Mouse (Mus musculus) CH12.LX (cell line): ENCODE measurements around the gene Mtr. TPM values are rescaled to one million over a fixed set of nuclear protein-coding genes. Genes with fewer than 3 reads are reported as not detected.

Experiments used
- DNase-seq: peaks from one replicate; pipeline ENCODE4 v3.0.0-alpha.2; 2013; ENCODE audit errors: extremely low read depth
- H3K27ac ChIP-seq: 2 replicates; pipeline ENCODE4 v1.5.1; 2012; ENCODE audit warnings: low read depth, mild to moderate bottlenecking, control low read depth, moderate library complexity; ENCODE audit not compliant: insufficient read depth
- H3K27me3 ChIP-seq: replicated peaks from 2 replicates; pipeline ENCODE3; 2012; ENCODE audit warnings: inconsistent platforms
- H3K36me3 ChIP-seq, 2 experiments: replicated peaks in 1 of 2; 2 replicates each; pipeline versions ENCODE3 to v1.6.1; 2012; ENCODE audit warnings: inconsistent platforms in 1 of 2, low read length in 1 of 2, mild to moderate bottlenecking in 1 of 2, mixed read lengths in 1 of 2, moderate library complexity in 1 of 2; ENCODE audit not compliant: control insufficient read depth in 1 of 2, insufficient read depth in 1 of 2
- H3K4me1 ChIP-seq, 2 experiments: 2 replicates each; pipeline ENCODE4 v1.6.1; 2012; ENCODE audit warnings: inconsistent platforms in 1 of 2, moderate library complexity in 1 of 2; ENCODE audit not compliant: insufficient read depth in 2 of 2, control insufficient read depth in 1 of 2
- H3K4me2 ChIP-seq: 2 replicates; pipeline ENCODE4 v1.6.1; 2012; ENCODE audit warnings: low read depth, mild to moderate bottlenecking, control low read depth; ENCODE audit not compliant: poor library complexity, insufficient read depth, severe bottlenecking
- H3K4me3 ChIP-seq, 3 experiments: fragments of 150-350 bp in 1 of 3; sonication (generic) in 1 of 3; replicated peaks in 1 of 3; 2 replicates each; pipeline versions ENCODE3 to v1.5.1; 2011 to 2012; ENCODE audit warnings: low read depth in 2 of 3, low read length in 2 of 3, mild to moderate bottlenecking in 2 of 3, moderate library complexity in 2 of 3, control low read depth in 1 of 3, improper control_type of control experiment in 1 of 3, inconsistent platforms in 1 of 3, mixed read lengths in 1 of 3; ENCODE audit not compliant: poor library complexity in 1 of 3
- H3K79me2 ChIP-seq: replicated peaks from 2 replicates; pipeline ENCODE4 v1.6.1; 2012; ENCODE audit warnings: mild to moderate bottlenecking, moderate library complexity; ENCODE audit not compliant: control insufficient read depth, poor library complexity, insufficient read depth, severe bottlenecking; ENCODE audit errors: extremely low read depth
- H3K9ac ChIP-seq: 2 replicates; pipeline ENCODE4 v1.6.1; 2012; ENCODE audit warnings: low read depth, mild to moderate bottlenecking, control low read depth, moderate library complexity; ENCODE audit not compliant: insufficient read depth
- H3K9me3 ChIP-seq: replicated peaks from 2 replicates; pipeline ENCODE3; 2012; ENCODE audit warnings: low read length, inconsistent platforms, mixed read lengths
- CHD2 ChIP-seq: IDR thresholded peaks from 2 replicates; pipeline ENCODE4 v1.6.1; 2011; ENCODE audit warnings: low read length, improper control_type of control experiment
- CTCF ChIP-seq, 2 experiments: IDR thresholded peaks in 1 of 2; conservative IDR thresholded peaks in 1 of 2; 2 replicates each; pipeline ENCODE4 v1.5.1; 2011 to 2012; ENCODE audit warnings: low read depth in 2 of 2, low read length in 2 of 2, improper control_type of control experiment in 1 of 2, inconsistent platforms in 1 of 2, mild to moderate bottlenecking in 1 of 2, moderate library complexity in 1 of 2
- ELF1 ChIP-seq: IDR thresholded peaks from 2 replicates; pipeline ENCODE4 v1.6.1; 2014; ENCODE audit warnings: low read depth, mild to moderate bottlenecking, inconsistent platforms, low read length, improper control_type of control experiment
- ETS1 ChIP-seq: conservative IDR thresholded peaks from 2 replicates; pipeline ENCODE4 v1.6.1; 2012; ENCODE audit warnings: low read depth, mild to moderate bottlenecking, inconsistent platforms, low read length, improper control_type of control experiment, moderate library complexity
- HCFC1 ChIP-seq: IDR thresholded peaks from 2 replicates; pipeline ENCODE4 v1.6.1; 2012; ENCODE audit warnings: low read depth, mild to moderate bottlenecking, inconsistent platforms, low read length, improper control_type of control experiment
- IRF4 ChIP-seq: IDR thresholded peaks from 2 replicates; pipeline ENCODE4 v1.6.1; 2014; ENCODE audit warnings: low read depth, mild to moderate bottlenecking, inconsistent platforms, low read length, improper control_type of control experiment
- JUN ChIP-seq: IDR thresholded peaks from 2 replicates; pipeline ENCODE4 v1.6.1; 2011; ENCODE audit warnings: low read depth, mild to moderate bottlenecking, low read length, improper control_type of control experiment, moderate library complexity; ENCODE audit not compliant: insufficient read depth
- KAT2A ChIP-seq: IDR thresholded peaks from 2 replicates; pipeline ENCODE4 v1.6.1; 2012; ENCODE audit warnings: low read length, improper control_type of control experiment, inconsistent platforms; ENCODE audit not compliant: insufficient replicate concordance
- MAFK ChIP-seq: IDR thresholded peaks from 2 replicates; pipeline ENCODE4 v1.6.1; 2011; ENCODE audit warnings: low read length, improper control_type of control experiment; ENCODE audit not compliant: insufficient replicate concordance
- MAZ ChIP-seq: IDR thresholded peaks from 2 replicates; pipeline ENCODE4 v1.6.1; 2012; ENCODE audit warnings: low read depth, mild to moderate bottlenecking, inconsistent platforms, low read length, improper control_type of control experiment, moderate library complexity
- MXI1 ChIP-seq: IDR thresholded peaks from 2 replicates; pipeline ENCODE4 v1.6.1; 2011; ENCODE audit warnings: mild to moderate bottlenecking, low read depth, low read length, improper control_type of control experiment
- MYC ChIP-seq: IDR thresholded peaks from 2 replicates; pipeline ENCODE4 v1.6.1; 2011; ENCODE audit warnings: low read depth, mild to moderate bottlenecking, improper control_type of control experiment, low read length
- NELFE ChIP-seq: IDR thresholded peaks from 2 replicates; pipeline ENCODE4 v1.6.1; 2011; ENCODE audit warnings: low read depth, low read length, improper control_type of control experiment
- PAX5 ChIP-seq: IDR thresholded peaks from 2 replicates; pipeline ENCODE4 v1.6.1; 2012; ENCODE audit warnings: low read length, inconsistent platforms, mixed read lengths
- RAD21 ChIP-seq: IDR thresholded peaks from 2 replicates; pipeline ENCODE4 v1.6.1; 2011; ENCODE audit warnings: low read depth, mild to moderate bottlenecking, low read length, improper control_type of control experiment, moderate library complexity
- RCOR1 ChIP-seq: conservative IDR thresholded peaks from 2 replicates; pipeline ENCODE4 v1.6.1; 2012; ENCODE audit warnings: low read depth, mild to moderate bottlenecking, inconsistent platforms, low read length, improper control_type of control experiment
- SMC3 ChIP-seq: IDR thresholded peaks from 2 replicates; pipeline ENCODE4 v1.6.1; 2011; ENCODE audit warnings: low read depth, low read length, improper control_type of control experiment
- TCF12 ChIP-seq: IDR thresholded peaks from 2 replicates; pipeline ENCODE4 v1.6.1; 2014; ENCODE audit warnings: low read depth, mild to moderate bottlenecking, inconsistent platforms, low read length, improper control_type of control experiment
- USF1 ChIP-seq: IDR thresholded peaks from 2 replicates; pipeline ENCODE4 v1.6.1; 2014; ENCODE audit warnings: low read depth, mild to moderate bottlenecking, inconsistent platforms, low read length, improper control_type of control experiment
- ZC3H11A ChIP-seq: IDR thresholded peaks from 2 replicates; pipeline ENCODE4 v1.6.1; 2012; ENCODE audit warnings: low read depth, mild to moderate bottlenecking, inconsistent platforms, low read length, improper control_type of control experiment
- ZKSCAN1 ChIP-seq: IDR thresholded peaks from 2 replicates; pipeline ENCODE4 v1.6.1; 2012; ENCODE audit warnings: low read depth, inconsistent platforms, low read length, improper control_type of control experiment, borderline replicate concordance
- ZMIZ1 ChIP-seq: IDR thresholded peaks from 2 replicates; pipeline ENCODE4 v1.6.1; 2012; ENCODE audit warnings: low read depth, mild to moderate bottlenecking, inconsistent platforms, low read length, improper control_type of control experiment
- ZNF384 ChIP-seq: IDR thresholded peaks from 2 replicates; pipeline ENCODE4 v1.6.1; 2012; ENCODE audit warnings: low read depth, low read length, improper control_type of control experiment, inconsistent platforms
- dilution Hi-C: fragments of 300-500 bp; cut with MboI; formaldehyde crosslinking; loops from 2 replicates; pipeline ENCODE4 v1.14.3; 2020; ENCODE audit warnings: low sequenced_read_pairs; ENCODE audit not compliant: extremely low pct_unique_long_range_greater_than_20kb, extremely low pct_ligation_motif_present
- in situ Hi-C: fragments of 300-500 bp; cut with MboI; formaldehyde crosslinking; loops from 3 replicates; pipeline ENCODE4 v1.14.3; 2019; ENCODE audit warnings: low sequenced_read_pairs, low pct_ligation_motif_present, low pct_unique_long_range_greater_than_20kb, mixed read lengths
- polyA plus RNA-seq: library from polyadenylated mRNA; unstranded; fragments of >175 nt; gene quantifications from 2 replicates; pipeline ENCODE4 v1.2.1, GENCODE M21; 2012; ENCODE audit warnings: low read depth; ENCODE audit not compliant: insufficient read length
- total RNA-seq, 2 experiments: library from RNA; depleted of rRNA; stranded (reverse); fragments of 300-350 nt in 1 of 2; fragments of >200 nt in 1 of 2; gene quantifications; 2 replicates each; pipeline ENCODE4 v1.2.3; 2012 to 2014

Mtr gene
- total and polyA plus RNA-seq, 3 experiments = 13.2 to 28.6 (median 22.0) TPM

- 0 out of 4 replicates have a peak, but pooled peaks cover 0 to 3% of the 10 kb centered on the region in 2 experiments for H3K4me1 ChIP-seq
- H3K27ac ChIP-seq = no peak overlapping the region
- no peaks in the 10 kb centered on the region for H3K9me3 ChIP-seq
- no peak for DNase-seq
- dilution Hi-C loops = no loop called here
- TF ChIP-seq NELFE (no peak), ZC3H11A (no peak), JUN (no peak), TCF12 (no peak), PAX5 (no peak), HCFC1 (no peak), ZNF384 (no peak), CTCF (conservative IDR thresholded peaks at IDR 0.05 in 1 of 2, IDR thresholded peaks at IDR 0.05 in 1 of 2; ENCODE audit: low read depth in 2 of 2, low read length in 2 of 2) (no peak), MAZ (no peak), MYC (no peak), IRF4 (no peak), MXI1 (no peak), SMC3 (no peak), ZMIZ1 (no peak)
- no peak overlapping the region for H3K4me3 ChIP-seq
- no peaks in the 10 kb centered on the region for H3K36me3 ChIP-seq
- no peaks in the 10 kb centered on the region for H3K79me2 ChIP-seq
- H3K27me3 ChIP-seq = no peaks in the 10 kb centered on the region
- no peak overlapping the region for H3K9ac ChIP-seq
- in situ Hi-C loops = no loop called here
- H3K4me2 ChIP-seq = no peak overlapping the region
Observed at GRCm38 (mm10) chr13:12167276-12167675, 90.6 kb downstream of the Mtr start.

- no peaks in the 10 kb centered on the region for H3K27me3 ChIP-seq
- TF ChIP-seq ETS1 (no peak), MAFK (no peak), RAD21 (no peak), USF1 (no peak), HCFC1 (no peak), NELFE (no peak), MXI1 (no peak), ZKSCAN1 (no peak), RCOR1 (no peak), JUN (no peak), KAT2A (no peak), CHD2 (no peak), ELF1 (no peak)
- H3K4me1 ChIP-seq = 0 out of 4 replicates have a peak, but pooled peaks cover 0 to 4% of the 10 kb centered on the region in 2 experiments
- DNase-seq = no peak
- H3K79me2 ChIP-seq = no peaks in the 10 kb centered on the region
- no peak overlapping the region for H3K4me3 ChIP-seq
- H3K4me2 ChIP-seq = no peak overlapping the region
- no peaks in the 10 kb centered on the region for H3K36me3 ChIP-seq
- H3K27ac ChIP-seq = no peak overlapping the region
- no peak overlapping the region for H3K9ac ChIP-seq
- no peaks in the 10 kb centered on the region for H3K9me3 ChIP-seq
- dilution Hi-C loops = no loop called here
- in situ Hi-C loops = no loop called here
Observed at GRCm38 (mm10) chr13:12166386-12166785, 91.5 kb downstream of the Mtr start.
